Mouse (Mus musculus): Measurements from ENCODE around the gene Nck1. TPM values are rescaled to one million over a fixed set of nuclear protein-coding genes. Genes with fewer than 3 reads are reported as not detected.

The Nck1 gene
- total RNA-seq, 1 experiment from 2014 or later, result 47.6 TPM

DNA sequence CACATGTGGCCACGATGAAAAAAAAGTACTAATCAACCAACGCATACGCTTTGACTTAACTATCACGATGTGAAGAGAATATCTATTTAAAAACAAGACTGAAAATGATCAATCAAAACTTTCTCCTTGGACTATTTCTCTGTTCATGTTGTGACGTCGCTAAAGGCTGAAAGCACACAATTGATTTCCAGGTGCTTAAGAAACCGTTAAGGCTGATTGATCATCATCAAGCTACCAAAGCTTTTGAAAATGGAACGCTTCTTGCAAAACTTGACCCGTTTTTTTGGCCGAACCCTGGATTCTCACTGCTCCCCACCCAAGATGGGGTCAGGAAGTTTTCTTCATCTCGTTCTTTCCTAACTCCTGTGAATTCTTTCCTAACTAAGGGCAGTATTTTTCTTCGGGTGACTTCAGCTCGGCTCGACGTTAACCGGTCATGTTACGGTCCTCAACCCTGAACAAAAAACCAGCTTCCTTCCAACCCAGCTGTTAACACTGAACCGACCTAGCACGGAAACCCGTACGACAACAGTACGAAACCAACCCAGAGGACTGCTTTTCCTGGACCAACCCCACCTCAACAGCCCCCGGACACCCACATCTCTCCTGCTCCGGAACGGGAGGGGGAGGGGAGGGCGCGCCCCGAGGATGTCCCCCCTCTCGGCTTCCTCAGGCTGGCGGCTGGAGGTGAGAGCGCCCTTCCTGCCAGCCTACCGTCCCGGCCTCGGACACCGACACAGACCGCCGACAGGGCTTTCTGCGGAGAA, 803 bp downstream of the Nck1 start:
- ATAC-seq (ENCODE audit: extremely low read depth, insufficient number of reproducible peaks, low FRiP score, poor library complexity, severe bottlenecking), result peak; percentile 5; the same call in 1 of the 2 replicates

DNA sequence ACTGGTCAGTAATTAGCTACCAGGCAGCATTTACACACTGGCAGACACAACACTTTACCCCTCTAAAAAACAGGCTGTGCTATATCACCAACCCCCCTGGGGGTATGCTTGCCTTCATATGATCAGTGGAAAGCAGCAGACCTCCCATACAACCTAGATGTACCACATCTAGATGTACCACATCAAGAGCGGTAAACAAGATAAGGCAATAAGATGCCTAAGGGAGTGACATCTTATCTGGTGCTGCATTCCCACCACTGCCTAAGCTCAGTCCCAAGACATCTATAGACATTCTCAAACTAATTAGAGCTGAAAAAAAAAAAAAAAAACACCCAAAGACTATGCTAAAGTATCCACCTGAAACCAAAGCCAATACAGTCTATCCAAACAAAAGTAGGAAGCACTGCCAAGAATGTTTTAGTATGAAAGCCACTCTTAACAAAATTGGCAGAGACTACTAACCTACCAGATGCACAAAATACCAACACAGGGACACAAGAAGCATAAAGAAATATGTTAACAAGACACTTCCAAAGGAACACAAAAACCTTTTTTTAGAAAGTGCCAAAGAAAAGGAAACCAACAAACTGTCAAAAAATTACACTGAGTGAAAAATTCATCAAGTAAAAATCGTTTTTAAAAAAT, 10.2 kb downstream of the Nck1 start:
- ATAC-seq (ENCODE audit: extremely low read depth, insufficient number of reproducible peaks, low FRiP score, poor library complexity, severe bottlenecking), result no peak

DNA sequence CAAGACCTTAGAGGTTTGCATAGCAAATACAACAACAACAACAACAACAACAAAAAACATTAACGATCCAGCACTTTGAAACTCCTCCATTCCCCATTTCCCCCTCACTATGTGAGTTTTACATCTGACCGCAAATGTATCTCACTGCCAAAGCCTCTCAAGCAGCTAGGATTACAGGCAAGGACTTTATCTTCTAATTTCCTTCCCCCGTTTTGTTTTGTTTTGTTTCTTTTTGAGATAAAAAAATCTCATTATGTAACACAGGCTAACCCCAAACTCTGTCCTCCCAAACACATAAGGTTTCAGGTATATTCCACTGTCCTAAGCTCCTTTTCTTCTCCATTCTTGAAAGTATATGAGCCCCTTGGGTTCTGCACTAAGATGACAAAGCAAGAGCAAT, 11.2 kb downstream of the Nck1 start:
- no peak for ATAC-seq (ENCODE audit: extremely low read depth, insufficient number of reproducible peaks, low FRiP score, poor library complexity, severe bottlenecking)

DNA sequence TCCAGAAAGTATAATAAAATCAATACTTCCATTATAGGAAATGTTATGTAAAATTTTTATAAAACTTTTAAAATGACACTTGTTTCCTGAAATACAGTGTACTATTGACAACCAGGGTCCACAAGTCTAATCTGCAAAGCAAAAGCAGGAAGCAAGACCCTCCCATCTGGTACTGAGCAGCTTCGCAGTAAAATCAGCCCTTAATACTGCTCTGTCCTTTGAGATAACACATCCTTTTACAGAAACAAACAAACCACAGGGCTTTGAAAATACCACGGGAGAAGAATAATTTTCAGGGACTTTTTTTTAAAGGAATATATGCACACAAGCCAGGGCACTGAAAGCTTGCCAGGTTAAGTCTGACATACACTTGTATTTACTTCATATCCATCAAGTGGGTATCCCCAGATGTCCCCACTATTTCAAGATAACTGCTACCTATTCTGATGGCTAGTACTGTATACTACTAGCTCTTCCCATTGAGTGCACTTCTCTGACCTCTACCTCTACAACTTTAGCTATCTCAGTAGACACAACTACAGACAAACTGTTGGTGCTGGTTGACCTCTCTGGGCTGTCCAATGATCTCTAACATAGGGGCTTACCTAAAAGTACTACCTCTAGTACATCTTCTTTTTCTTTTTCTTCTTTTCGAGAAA, 13.0 kb downstream of the Nck1 start:
- no peak for ATAC-seq (ENCODE audit: extremely low read depth, insufficient number of reproducible peaks, low FRiP score, poor library complexity, severe bottlenecking)

DNA sequence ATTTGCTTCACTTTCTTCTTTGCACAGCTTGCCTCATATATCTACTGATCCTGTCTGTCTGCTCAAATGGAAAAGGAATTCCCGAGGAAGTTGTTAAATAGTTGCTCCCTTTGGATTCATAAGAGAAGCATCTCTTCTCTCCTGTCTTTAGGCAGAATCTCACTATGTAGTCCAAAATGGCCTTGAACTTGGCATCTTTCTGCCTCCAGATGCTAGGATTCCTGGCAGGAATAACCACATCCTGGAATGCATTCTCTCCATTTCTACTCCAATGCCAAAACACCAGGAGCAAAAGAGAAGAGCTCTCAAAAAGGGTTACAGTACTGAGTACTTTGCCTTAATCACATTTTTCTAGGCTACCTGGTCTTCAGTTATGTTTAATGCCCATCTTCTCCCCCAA, 14.6 kb downstream of the Nck1 start:
- no peak for ATAC-seq (ENCODE audit: extremely low read depth, insufficient number of reproducible peaks, low FRiP score, poor library complexity, severe bottlenecking)

DNA sequence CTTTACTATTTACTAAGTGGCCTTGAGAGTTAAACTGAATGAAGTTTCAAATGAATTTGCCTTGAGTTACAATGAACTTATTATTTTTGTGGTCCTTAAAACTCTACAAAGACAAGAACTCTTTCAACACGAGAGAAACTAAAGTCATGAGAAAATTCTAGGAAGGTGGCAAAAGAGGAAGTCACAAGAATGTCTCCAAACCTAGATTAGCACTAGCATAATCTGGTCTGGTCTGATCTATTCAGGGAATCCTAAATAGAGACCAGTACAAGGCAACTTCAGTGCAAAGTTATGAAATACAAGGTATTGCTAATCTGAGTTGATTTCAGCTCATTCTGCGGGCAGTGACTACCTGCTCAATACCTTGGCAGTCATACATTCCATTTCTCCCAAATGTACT, 20.7 kb downstream of the Nck1 start:
- no peak for ATAC-seq (ENCODE audit: extremely low read depth, insufficient number of reproducible peaks, low FRiP score, poor library complexity, severe bottlenecking)

DNA sequence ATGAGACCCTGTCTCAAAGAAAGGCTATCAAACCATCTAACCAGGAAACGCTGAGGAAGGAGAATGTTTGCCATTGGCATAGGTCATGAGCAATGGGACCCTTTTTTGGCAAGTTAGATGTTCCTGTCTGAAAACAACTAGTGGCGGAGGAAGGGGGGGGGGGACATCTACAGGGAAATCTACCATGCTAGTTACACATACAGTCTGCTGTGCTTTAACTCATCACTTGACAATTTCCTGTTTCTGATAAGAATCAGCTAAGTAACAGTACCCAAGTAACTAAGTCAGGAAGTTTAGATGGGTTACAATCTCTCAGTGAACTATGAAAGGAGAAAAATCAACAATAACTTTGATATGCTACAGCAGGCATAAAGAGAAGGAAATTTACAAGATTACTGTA, 23.9 kb downstream of the Nck1 start:
- no peak for ATAC-seq (ENCODE audit: extremely low read depth, insufficient number of reproducible peaks, low FRiP score, poor library complexity, severe bottlenecking)

DNA sequence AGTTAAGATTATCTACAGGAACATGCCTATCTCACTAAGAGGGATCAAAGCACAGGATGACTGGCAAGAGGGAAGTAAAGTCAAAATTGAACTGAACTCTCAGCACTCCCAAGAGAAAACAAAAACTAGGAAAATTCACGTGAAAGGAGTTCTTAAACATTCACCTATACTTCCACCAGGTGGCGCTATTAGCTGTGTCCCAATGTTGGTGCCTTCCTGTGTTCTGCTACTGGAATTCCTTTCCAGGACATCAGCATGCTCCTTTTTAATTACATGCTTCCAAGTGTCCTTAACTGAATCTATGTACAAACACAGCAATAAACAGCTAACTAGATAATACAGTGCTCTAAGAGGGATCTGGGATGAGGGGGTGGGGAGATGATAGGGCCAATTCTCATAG, 25.3 kb downstream of the Nck1 start:
- ATAC-seq (ENCODE audit: extremely low read depth, insufficient number of reproducible peaks, low FRiP score, poor library complexity, severe bottlenecking), result no peak

DNA sequence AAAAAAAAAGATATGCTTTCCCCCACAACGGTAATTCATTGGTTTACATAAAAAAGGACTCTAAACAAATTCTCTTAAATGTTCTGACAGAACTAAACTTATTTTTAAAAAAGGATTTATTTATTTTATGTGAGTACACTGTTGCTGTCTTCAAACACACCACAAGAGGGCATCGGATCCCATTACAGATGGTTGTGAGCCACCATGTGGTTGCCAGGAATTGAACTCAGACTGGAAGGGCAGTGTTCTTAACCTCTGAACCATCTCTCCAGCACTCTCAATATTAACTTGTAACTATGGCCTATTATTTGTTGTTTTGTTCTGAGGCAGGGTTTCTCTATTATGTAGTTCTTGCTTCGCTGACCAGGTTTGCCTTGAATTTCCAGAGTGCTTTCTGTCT, 25.9 kb downstream of the Nck1 start:
- ATAC-seq (ENCODE audit: extremely low read depth, insufficient number of reproducible peaks, low FRiP score, poor library complexity, severe bottlenecking), result no peak

DNA sequence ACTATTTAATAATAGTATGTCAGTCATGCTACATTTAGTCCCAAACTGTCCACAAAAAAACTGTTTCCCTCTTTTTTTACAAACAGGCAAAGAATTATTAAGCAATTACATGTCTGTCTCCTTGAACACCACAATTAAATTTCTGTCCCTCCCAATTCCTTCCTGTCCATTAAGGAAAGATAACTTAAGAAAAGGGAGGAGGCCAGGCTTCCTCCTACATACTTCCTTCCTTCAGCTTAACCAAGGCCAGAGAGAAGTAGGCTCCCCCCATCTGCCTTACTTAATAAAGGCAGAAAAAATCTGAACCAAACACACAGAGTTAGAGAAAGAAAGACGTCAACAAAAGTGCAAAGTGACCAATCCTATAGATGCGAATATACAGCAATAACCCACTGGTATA, 38.4 kb downstream of the Nck1 start:
- ATAC-seq (ENCODE audit: extremely low read depth, insufficient number of reproducible peaks, low FRiP score, poor library complexity, severe bottlenecking), result no peak

DNA sequence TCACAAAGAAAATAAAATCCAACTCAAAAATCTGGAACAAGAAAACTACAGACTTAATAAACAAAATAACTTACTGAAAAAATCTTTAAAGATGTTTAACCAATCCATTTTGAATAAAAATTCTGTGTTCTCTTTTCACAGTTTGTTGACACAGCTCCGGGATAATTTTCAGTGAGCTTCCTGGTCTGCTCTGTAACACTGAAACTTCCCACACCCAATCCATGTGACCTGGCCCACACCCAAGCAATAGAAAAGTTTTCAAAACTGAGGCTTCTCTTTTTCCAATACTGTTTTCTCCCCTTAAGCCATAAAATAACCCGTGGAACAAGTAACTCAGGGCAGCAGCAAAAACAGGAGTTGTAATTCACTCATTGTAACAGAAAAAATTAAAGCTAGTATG, 39.3 kb downstream of the Nck1 start:
- no peak for ATAC-seq (ENCODE audit: extremely low read depth, insufficient number of reproducible peaks, low FRiP score, poor library complexity, severe bottlenecking)

DNA sequence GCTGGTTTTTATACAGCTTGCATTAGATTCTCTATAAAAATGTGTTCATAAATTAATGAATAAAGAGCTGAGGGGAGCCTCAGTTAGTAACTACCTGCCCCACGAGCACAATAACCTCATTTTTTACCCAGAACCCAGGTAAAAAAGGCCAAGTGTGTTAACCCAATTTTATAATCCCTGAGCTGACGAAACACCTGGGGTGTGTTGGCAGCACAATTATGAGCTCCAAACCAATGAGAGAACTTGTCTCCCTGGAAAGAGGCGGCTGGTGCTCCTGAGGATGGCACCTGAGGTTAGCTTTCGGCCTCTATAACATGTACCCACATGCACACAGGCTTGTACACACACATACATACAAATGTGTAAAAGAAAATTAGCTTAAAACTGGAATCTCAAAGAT, 40.4 kb downstream of the Nck1 start:
- no peak for ATAC-seq (ENCODE audit: extremely low read depth, insufficient number of reproducible peaks, low FRiP score, poor library complexity, severe bottlenecking)

DNA sequence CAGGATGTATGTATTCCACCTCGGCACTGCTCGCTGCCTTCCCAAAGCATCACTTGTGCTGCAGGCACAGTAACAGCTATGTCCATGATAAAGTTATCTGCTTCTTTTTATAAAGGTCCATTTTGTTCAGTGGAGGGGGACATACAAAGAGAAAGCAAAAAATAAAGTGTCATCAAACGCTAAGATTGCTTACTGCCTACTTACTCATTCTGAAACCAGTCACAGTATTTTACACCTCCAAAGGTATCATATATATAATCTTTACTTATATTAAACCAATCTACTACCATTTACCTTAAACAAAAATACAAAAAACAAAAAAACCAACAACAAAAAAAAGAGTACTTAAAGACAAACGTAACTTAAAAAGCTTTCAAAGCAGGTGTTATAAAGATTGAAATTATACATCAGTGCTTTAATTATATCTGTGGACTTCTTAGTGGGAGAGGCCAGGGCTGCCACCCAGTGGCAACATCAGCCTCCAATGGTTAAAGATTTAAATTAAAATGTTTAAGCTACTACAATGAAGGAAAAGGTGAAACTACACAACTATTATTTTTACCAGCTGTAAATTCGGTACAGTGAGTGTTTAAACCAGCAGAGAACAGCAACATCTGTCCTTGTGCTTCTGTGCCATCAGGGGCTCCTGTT, 52.2 kb downstream of the Nck1 start:
- ATAC-seq (ENCODE audit: extremely low read depth, insufficient number of reproducible peaks, low FRiP score, poor library complexity, severe bottlenecking), result no peak

DNA sequence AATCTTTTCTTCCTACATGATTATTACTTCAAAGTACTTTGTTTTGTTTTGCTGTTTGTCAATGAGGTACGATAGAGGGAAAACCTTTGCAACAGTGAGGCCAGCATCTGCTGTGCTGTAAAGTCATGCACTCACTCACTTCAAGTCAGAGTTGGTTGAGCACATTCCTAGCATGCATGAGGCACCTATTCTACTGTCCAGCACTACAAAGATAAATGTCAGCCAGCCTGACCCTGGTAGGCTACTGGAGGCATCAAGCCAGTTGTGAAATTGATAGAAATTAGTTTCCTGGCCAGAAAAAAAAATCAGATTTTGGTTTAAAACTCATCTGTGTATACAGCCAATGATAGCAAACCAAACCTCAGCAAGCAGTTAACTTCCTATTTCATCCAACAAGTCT, 54.5 kb downstream of the Nck1 start:
- ATAC-seq (ENCODE audit: extremely low read depth, insufficient number of reproducible peaks, low FRiP score, poor library complexity, severe bottlenecking), result no peak

DNA sequence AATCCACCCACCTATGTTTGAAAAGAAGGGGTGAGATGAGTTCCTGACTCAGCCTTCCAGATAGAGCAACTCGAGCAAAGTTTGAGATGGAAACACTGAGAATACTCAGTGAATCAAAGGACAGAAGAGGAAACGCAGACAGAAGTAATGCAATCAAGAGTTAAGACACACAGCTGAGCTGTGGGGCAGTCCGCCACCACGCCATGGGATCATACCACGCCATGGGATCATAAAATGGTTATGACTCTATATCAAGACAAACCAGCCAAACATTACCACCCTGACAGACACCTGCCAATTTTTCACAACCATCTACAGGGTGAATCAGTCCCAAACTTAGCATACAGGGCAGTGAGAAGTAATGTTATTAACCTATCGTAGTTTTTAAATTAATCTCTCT, 57.0 kb downstream of the Nck1 start:
- ATAC-seq (ENCODE audit: extremely low read depth, insufficient number of reproducible peaks, low FRiP score, poor library complexity, severe bottlenecking), result no peak

DNA sequence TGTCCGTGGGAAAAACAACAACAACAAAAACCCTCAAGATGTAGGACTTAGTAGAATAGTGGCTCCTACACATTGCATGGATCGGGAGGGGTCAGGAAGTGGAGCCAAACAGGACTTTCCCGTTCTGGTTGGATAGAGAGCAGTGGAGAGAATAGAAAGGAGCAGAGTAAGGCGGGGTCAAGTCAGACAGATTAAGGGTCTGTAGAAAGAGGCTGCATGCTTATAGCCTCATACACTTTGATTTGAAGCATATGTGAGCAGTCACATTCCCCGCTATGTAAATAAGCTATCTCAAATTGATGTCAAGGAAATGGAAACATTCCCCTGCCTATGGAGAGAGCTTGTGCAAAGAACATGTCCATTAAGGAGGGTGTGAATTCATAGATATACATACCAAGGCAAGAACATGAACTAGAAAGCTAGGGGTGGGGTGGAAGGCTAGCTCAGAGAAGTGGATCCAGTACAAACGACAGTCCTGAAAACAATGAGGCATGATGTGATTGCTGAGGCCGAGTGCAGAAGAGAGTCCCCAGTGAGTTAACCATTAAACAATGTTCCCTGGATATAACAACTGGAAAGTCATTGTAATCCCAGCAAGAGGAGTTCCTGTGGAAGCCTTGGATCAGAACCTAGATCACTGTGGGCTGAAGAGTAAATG, 57.7 kb downstream of the Nck1 start:
- ATAC-seq (ENCODE audit: extremely low read depth, insufficient number of reproducible peaks, low FRiP score, poor library complexity, severe bottlenecking), result no peak

DNA sequence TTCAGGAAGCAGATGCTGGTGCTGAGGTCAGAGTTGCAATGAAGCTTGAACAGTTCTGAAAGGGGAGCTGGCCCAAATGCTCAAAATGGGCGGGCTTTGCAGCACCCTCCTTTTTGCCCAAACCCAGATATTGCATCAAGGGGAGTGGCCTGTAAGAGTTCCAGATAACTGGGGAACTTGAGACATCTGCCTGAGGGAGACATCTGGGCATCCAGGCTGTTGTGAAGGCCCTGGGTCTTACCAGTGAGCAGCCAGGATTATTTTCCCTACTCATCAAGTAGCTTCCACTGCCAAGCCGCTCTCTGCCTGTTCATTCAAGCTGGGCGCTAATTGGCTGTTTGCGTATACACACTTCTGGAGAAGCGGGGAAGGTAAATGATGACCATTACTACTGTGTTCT, 59.5 kb downstream of the Nck1 start, which contains the start of gene Il20rb:
Gene Il20rb (minus strand): TSS at position 358 of the 400 bp plus-strand sequence.
- no peak for ATAC-seq (ENCODE audit: extremely low read depth, insufficient number of reproducible peaks, low FRiP score, poor library complexity, severe bottlenecking)

DNA sequence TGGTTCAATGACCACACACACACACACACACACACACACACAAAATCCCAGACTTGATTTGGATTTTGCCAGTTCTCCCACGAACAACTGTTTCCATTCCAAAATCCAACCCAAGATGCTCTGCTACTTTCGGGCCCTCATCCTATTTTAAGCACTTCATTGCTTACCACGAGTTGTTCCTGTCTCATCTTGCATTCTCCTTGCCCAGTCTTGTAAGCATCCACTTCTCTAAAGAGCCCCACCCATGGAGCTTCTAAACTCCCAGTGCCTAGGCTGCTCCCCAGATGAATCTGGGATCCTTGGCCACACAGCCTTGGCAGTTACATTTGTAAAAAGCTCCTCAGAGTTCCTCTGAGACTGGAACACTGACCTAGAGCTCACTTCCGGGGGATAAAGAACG, 62.6 kb downstream of the Nck1 start:
- ATAC-seq (ENCODE audit: extremely low read depth, insufficient number of reproducible peaks, low FRiP score, poor library complexity, severe bottlenecking), result no peak

DNA sequence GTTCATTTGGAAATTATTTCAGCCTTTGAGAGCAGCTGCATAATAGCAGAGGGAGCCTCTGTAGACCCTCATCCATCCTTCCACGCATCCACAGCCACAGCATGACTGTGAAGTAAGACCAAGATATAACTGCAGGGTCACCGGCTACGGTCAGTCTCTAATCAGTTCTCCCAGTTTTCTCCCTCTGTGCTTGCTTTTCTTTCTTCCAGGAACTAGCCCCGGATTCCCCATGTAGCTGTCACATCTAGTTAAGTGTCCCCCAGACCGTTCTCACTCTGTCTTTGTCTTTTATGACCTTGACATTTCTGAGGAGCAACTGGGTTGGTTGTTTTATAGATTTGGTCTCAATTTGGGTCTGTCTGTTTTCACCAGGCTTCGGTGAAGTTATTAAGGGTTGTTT, 64.3 kb downstream of the Nck1 start:
- ATAC-seq (ENCODE audit: extremely low read depth, insufficient number of reproducible peaks, low FRiP score, poor library complexity, severe bottlenecking), result no peak

Data from neutrophil, adult 5-6 weeks (primary cell).